Mouse (Mus musculus) lung, embryonic 16.5 days (tissue): ENCODE results near the gene Eefsec. TPM values are rescaled to one million over a fixed set of nuclear protein-coding genes. Genes with fewer than 3 reads are reported as not detected.

Experiments
- ATAC-seq: fragments of 200-750 bp; cut with Nextera tagmentation; 2 replicates; pipeline ENCODE4 v1.8.0; 2017; ENCODE audit warnings: low read depth, mild to moderate bottlenecking, moderate library complexity
- H3K27ac ChIP-seq: fragments of 300-500 bp; sonication (generic); 2 replicates; pipeline ENCODE4 v1.5.1; 2014; ENCODE audit warnings: mild to moderate bottlenecking, control low read depth, low read length
- H3K27me3 ChIP-seq: fragments of 300-500 bp; sonication (generic); 2 replicates; pipeline ENCODE4 v1.6.1; 2014; ENCODE audit warnings: low read depth, low read length, mixed read lengths; ENCODE audit not compliant: control insufficient read depth, insufficient read depth
- H3K36me3 ChIP-seq: fragments of 300-500 bp; sonication (generic); 2 replicates; pipeline ENCODE4 v1.6.1; 2014; ENCODE audit warnings: low read length; ENCODE audit not compliant: control insufficient read depth, insufficient read depth
- H3K4me1 ChIP-seq: fragments of 300-500 bp; sonication (generic); replicated peaks from 2 replicates; pipeline ENCODE4 v1.6.1; 2014; ENCODE audit warnings: low read length, mixed read lengths; ENCODE audit not compliant: control insufficient read depth, insufficient read depth
- H3K4me2 ChIP-seq: fragments of 300-500 bp; sonication (generic); 2 replicates; pipeline ENCODE4 v1.6.1; 2014; ENCODE audit warnings: low read depth, low read length, control low read depth
- H3K4me3 ChIP-seq: fragments of 300-500 bp; sonication (generic); 2 replicates; pipeline ENCODE4 v1.5.1; 2014; ENCODE audit warnings: mild to moderate bottlenecking, low read length, control low read depth
- H3K9ac ChIP-seq: fragments of 300-500 bp; sonication (generic); 2 replicates; pipeline ENCODE4 v1.6.1; 2014; ENCODE audit warnings: low read length, control low read depth
- H3K9me3 ChIP-seq: fragments of 300-500 bp; sonication (generic); 2 replicates; pipeline ENCODE4 v1.6.1; 2016; ENCODE audit warnings: low read length; ENCODE audit not compliant: control insufficient read depth
- WGBS: fragments of 180-500 bp; shearing (Covaris S2); extraction: QIAGEN DNeasy Blood & Tissue Kit; methylation state at CpG from one replicate; pipeline ENCODE4 v1.1.7; 2014; 5-methylcytosine and 5-hydroxymethylcytosine counted together
- polyA plus RNA-seq: library from polyadenylated mRNA; unstranded; fragments of >200 nt; fragmentation: Nextera tagmentation; extraction: Ambion mirVana; gene quantifications from 2 replicates; pipeline ENCODE4 v1.2.1, GENCODE M21; 2015

Gene Eefsec
- polyA plus RNA-seq, 1 experiment from 2014 or later: 38.9 TPM

- no peak overlapping the region for H3K4me3 ChIP-seq
- H3K4me1 ChIP-seq: no peaks in the 10 kb centered on the region
- no peak overlapping the region for H3K4me2 ChIP-seq
- no peak overlapping the region for H3K27ac ChIP-seq
- H3K9me3 ChIP-seq: no peaks in the 10 kb centered on the region
- ATAC-seq: no peak
- no peaks in the 10 kb centered on the region for H3K36me3 ChIP-seq
- no peaks in the 10 kb centered on the region for H3K27me3 ChIP-seq
- no peak overlapping the region for H3K9ac ChIP-seq
Observed at GRCm38 (mm10) chr6:88358210-88358609, 88.1 kb downstream of the Eefsec start.

- Histone ChIP-seq H3K27me3 (no peaks in the 10 kb centered on the region), H3K9me3 (no peaks in the 10 kb centered on the region), H3K4me2 (no peak overlapping the region), H3K9ac (no peak overlapping the region), H3K27ac (no peak overlapping the region), H3K36me3 (no peaks in the 10 kb centered on the region), H3K4me1 (no peaks in the 10 kb centered on the region), H3K4me3 (no peak overlapping the region)
- no peak for ATAC-seq
- WGBS: 56% methylated on average over 3 of the region's 3 CpGs
Observed at GRCm38 (mm10) chr6:88355866-88356265, 90.5 kb downstream of the Eefsec start.

GRCm38 (mm10) chr6:88352541-88352940 is 93.8 kb downstream of the Eefsec start:
- no peaks in the 10 kb centered on the region for H3K36me3 ChIP-seq
- no peak overlapping the region for H3K9ac ChIP-seq
- 49% methylated on average over 4 of the region's 4 CpGs for WGBS

GRCm38 (mm10) chr6:88346776-88347175 is 99.6 kb downstream of the Eefsec start:
- Histone ChIP-seq H3K9ac (no peak overlapping the region), H3K27ac (no peak overlapping the region), H3K4me1 (peaks cover 20% of the 10 kb centered on the region), H3K4me3 (no peak overlapping the region), H3K9me3 (no peaks in the 10 kb centered on the region), H3K4me2 (no peak overlapping the region), H3K27me3 (no peaks in the 10 kb centered on the region), H3K36me3 (no peaks in the 10 kb centered on the region)
- no peak for ATAC-seq
- WGBS: 95% methylated on average over 1 of the region's 1 CpGs

More at GRCm38 (mm10) chr6:88352541-88352940, 93.8 kb downstream of the Eefsec start:
- Histone ChIP-seq H3K27me3 (no peaks in the 10 kb centered on the region), H3K4me2 (no peak overlapping the region), H3K27ac (no peak overlapping the region), H3K4me1 (no peaks in the 10 kb centered on the region), H3K4me3 (no peak overlapping the region), H3K9me3 (no peaks in the 10 kb centered on the region)
- ATAC-seq: no peak

GRCm38 (mm10) chr6:88345311-88345710 is 101.0 kb downstream of the Eefsec start:
- H3K9me3 ChIP-seq: no peaks in the 10 kb centered on the region
- H3K9ac ChIP-seq: no peak overlapping the region
- H3K4me2 ChIP-seq: no peak overlapping the region
- ATAC-seq: no peak
- H3K27me3 ChIP-seq: no peaks in the 10 kb centered on the region
- no peaks in the 10 kb centered on the region for H3K36me3 ChIP-seq
- no peak overlapping the region for H3K27ac ChIP-seq
- H3K4me1 ChIP-seq: peaks cover 20% of the 10 kb centered on the region
- 86% methylated on average over 2 of the region's 2 CpGs for WGBS
- no peak overlapping the region for H3K4me3 ChIP-seq

GRCm38 (mm10) chr6:88343485-88344450 is 102.6 kb downstream of the Eefsec start:
- WGBS: 21% methylated on average over 7 of the region's 7 CpGs
- peak; percentile 95 for ATAC-seq

GRCm38 (mm10) chr6:88342965-88343364 is 103.4 kb downstream of the Eefsec start:
- H3K27me3 ChIP-seq: no peaks in the 10 kb centered on the region
- peak overlapping the region; percentile 91 for H3K27ac ChIP-seq
- H3K36me3 ChIP-seq: no peaks in the 10 kb centered on the region
- H3K4me3 ChIP-seq: no peak overlapping the region
- ATAC-seq: peak; percentile 31; the same call in 1 of the 2 replicates
- no peak overlapping the region for H3K9ac ChIP-seq
- peaks cover 20% of the 10 kb centered on the region for H3K4me1 ChIP-seq
- H3K4me2 ChIP-seq: no peak overlapping the region
- H3K9me3 ChIP-seq: no peaks in the 10 kb centered on the region
- WGBS: 76% methylated on average over 3 of the region's 3 CpGs

More at GRCm38 (mm10) chr6:88343485-88344450, 102.6 kb downstream of the Eefsec start:
- no peaks in the 10 kb centered on the region for H3K27me3 ChIP-seq
- H3K36me3 ChIP-seq: no peaks in the 10 kb centered on the region
- H3K4me2 ChIP-seq: 0 out of 2 replicates have a peak overlapping the region, but pooled peaks have one; percentile 19
- H3K4me3 ChIP-seq: no peak overlapping the region
- H3K4me1 ChIP-seq: peaks cover 20% of the 10 kb centered on the region
- H3K9ac ChIP-seq: peak overlapping the region; percentile 48
- no peaks in the 10 kb centered on the region for H3K9me3 ChIP-seq
- H3K27ac ChIP-seq: peak overlapping the region; percentile 91

GRCm38 (mm10) chr6:88341182-88341581 is 105.2 kb downstream of the Eefsec start:
- WGBS: 95% methylated on average over 3 of the region's 3 CpGs
- H3K4me1 ChIP-seq: peaks cover 20% of the 10 kb centered on the region

GRCm38 (mm10) chr6:88340761-88341160 is 105.6 kb downstream of the Eefsec start:
- Histone ChIP-seq H3K4me2 (no peak overlapping the region), H3K4me3 (no peak overlapping the region), H3K27me3 (no peaks in the 10 kb centered on the region), H3K9me3 (no peaks in the 10 kb centered on the region), H3K27ac (no peak overlapping the region), H3K4me1 (peaks cover 20% of the 10 kb centered on the region), H3K9ac (no peak overlapping the region), H3K36me3 (no peaks in the 10 kb centered on the region)
- 86% methylated on average over 7 of the region's 7 CpGs for WGBS
- ATAC-seq: no peak

More at GRCm38 (mm10) chr6:88341182-88341581, 105.2 kb downstream of the Eefsec start:
- no peaks in the 10 kb centered on the region for H3K36me3 ChIP-seq
- H3K9me3 ChIP-seq: no peaks in the 10 kb centered on the region
- no peaks in the 10 kb centered on the region for H3K27me3 ChIP-seq
- H3K4me2 ChIP-seq: no peak overlapping the region
- H3K4me3 ChIP-seq: no peak overlapping the region
- H3K27ac ChIP-seq: no peak overlapping the region
- no peak overlapping the region for H3K9ac ChIP-seq
- ATAC-seq: no peak
